Comparison of ENCODE assay signal across 11 mouse cellular contexts in the genomic region with DNA sequence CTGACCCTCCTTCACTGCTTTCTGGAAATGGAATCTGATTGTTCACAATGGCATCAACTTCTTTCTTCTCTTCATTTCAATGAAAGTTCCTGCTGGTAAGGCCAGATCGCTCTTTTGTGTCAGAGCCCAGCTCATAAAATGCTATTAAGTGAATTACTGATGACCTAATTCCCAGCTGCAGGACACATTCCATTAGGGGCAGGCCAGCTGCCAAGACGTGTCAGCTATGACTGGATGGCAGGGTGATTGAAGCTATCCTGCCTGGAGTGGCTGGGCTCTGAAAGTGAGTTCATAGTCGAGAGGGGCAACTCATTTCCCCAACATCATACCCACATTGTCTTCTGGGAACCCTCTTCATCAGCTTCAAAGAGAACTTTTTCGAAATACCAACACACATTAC.
DNase-seq lines count a peak whose midpoint lies in the region; ATAC-seq and TF ChIP-seq lines count a peak whose summit lies in the region.
"Had no signal": no experiment of that assay in that cellular context is flagged by ENCODE, and none has a peak within 500 bp of the region (broad histone marks: within the 10 kb centered on the region; RNA-seq: fewer than 3 reads in every experiment).

No protein-coding gene starts in this region.

- H3K4me3 ChIP-seq in hindbrain, embryonic 10.5 days: no peak overlapping the region
- H3K4me3 ChIP-seq in hindbrain, embryonic 12.5 days: no peak overlapping the region
- no peak overlapping the region for H3K4me3 ChIP-seq in limb, embryonic 14.5 days (replicated peaks; ENCODE audit: low read length)
- H3K4me3 ChIP-seq: lung, embryonic 15.5 days had no signal

- no peaks in the 10 kb centered on the region for H3K36me3 ChIP-seq in hindbrain, embryonic 10.5 days
- H3K36me3 ChIP-seq in hindbrain, embryonic 12.5 days: no peaks in the 10 kb centered on the region
- H3K36me3 ChIP-seq in limb, embryonic 14.5 days (ENCODE audit: control insufficient read depth, insufficient read depth, low read length): no peaks in the 10 kb centered on the region
- H3K36me3 ChIP-seq: G1E; lung, embryonic 15.5 days had no signal

- no peaks in the 10 kb centered on the region for H3K9me3 ChIP-seq in hindbrain, embryonic 10.5 days
- H3K9me3 ChIP-seq in hindbrain, embryonic 12.5 days (replicated peaks): no peaks in the 10 kb centered on the region
- no peaks in the 10 kb centered on the region for H3K9me3 ChIP-seq in limb, embryonic 14.5 days (ENCODE audit: control insufficient read depth, low read length)
- H3K9me3 ChIP-seq: lung, embryonic 15.5 days had no signal

- TF ChIP-seq POLR2A in limb, embryonic 14.5 days (IDR thresholded peaks at IDR 0.05; ENCODE audit: borderline replicate concordance, extremely low read depth, insufficient read depth, insufficient read length): no peak

- peak; percentile 17 for DNase-seq in hindbrain, embryonic 10.5 days (ENCODE audit: low spot score)
- DNase-seq in adipocyte (ENCODE audit: low spot score): peak; percentile 69
- DNase-seq in gastrocnemius, postnatal 25 days: peak; percentile 19
- DNase-seq in limb, embryonic 14.5 days (ENCODE audit: low spot score): peak; percentile 70
- no peak for DNase-seq in layer of hippocampus, postnatal 10 days (ENCODE audit: low spot score in 2 of 2)
- no peak for DNase-seq in cerebellum, adult 11 months
- DNase-seq in right cerebral cortex, postnatal 10 days (ENCODE audit: low spot score in 2 of 2): no peak

- ATAC-seq in hindbrain, embryonic 12.5 days (ENCODE audit: low FRiP score): no peak
- peak; percentile 58; the same call in 1 of the 2 replicates for ATAC-seq in limb, embryonic 14.5 days (ENCODE audit: low FRiP score, low read depth)
- ATAC-seq: intestine, postnatal 0 days had no signal

- H3K27me3 ChIP-seq in hindbrain, embryonic 10.5 days (ENCODE audit: insufficient read depth, poor library complexity, severe bottlenecking): no peaks in the 10 kb centered on the region
- H3K27me3 ChIP-seq in hindbrain, embryonic 12.5 days: no peaks in the 10 kb centered on the region
- no peaks in the 10 kb centered on the region for H3K27me3 ChIP-seq in limb, embryonic 14.5 days (ENCODE audit: control insufficient read depth, insufficient read depth, low read length)
- H3K27me3 ChIP-seq: lung, embryonic 15.5 days had no signal

- no peak overlapping the region for H3K9ac ChIP-seq in hindbrain, embryonic 12.5 days
- H3K9ac ChIP-seq in limb, embryonic 14.5 days (ENCODE audit: low read depth, low read length, severe bottlenecking): no peak overlapping the region
- H3K9ac ChIP-seq: lung, embryonic 15.5 days had no signal

- H3K27ac ChIP-seq in hindbrain, embryonic 10.5 days: no peak overlapping the region
- no peak overlapping the region for H3K27ac ChIP-seq in hindbrain, embryonic 12.5 days
- no peak overlapping the region for H3K27ac ChIP-seq in limb, embryonic 14.5 days (replicated peaks; ENCODE audit: low read depth, low read length)
- H3K27ac ChIP-seq: lung, embryonic 15.5 days had no signal

- H3K4me2 ChIP-seq in hindbrain, embryonic 12.5 days (replicated peaks): no peak overlapping the region
- H3K4me2 ChIP-seq in limb, embryonic 14.5 days (replicated peaks; ENCODE audit: low read depth, low read length, severe bottlenecking): no peak overlapping the region
- H3K4me2 ChIP-seq: lung, embryonic 15.5 days had no signal

- 40% methylated on average over 4 of the region's 4 CpGs for WGBS in hindbrain, embryonic 10.5 days
- 40% methylated on average over 4 of the region's 4 CpGs for WGBS in hindbrain, embryonic 12.5 days
- 21% methylated on average over 4 of the region's 4 CpGs for WGBS in limb, embryonic 14.5 days

- H3K4me1 ChIP-seq in hindbrain, embryonic 10.5 days (replicated peaks): peaks cover 24% of the 10 kb centered on the region
- H3K4me1 ChIP-seq in hindbrain, embryonic 12.5 days: peaks cover 13% of the 10 kb centered on the region
- H3K4me1 ChIP-seq in limb, embryonic 14.5 days (ENCODE audit: control insufficient read depth, insufficient read depth, low read length): peaks cover 11% of the 10 kb centered on the region; the same call in 1 of the 2 replicates

Comparison
In these comparisons a context has a peak if more than half of its experiments do, and no peak if none do; other contexts are left out.
1. DNase-seq: peak in hindbrain, embryonic 10.5 days (single experiment), adipocyte (single experiment), gastrocnemius, postnatal 25 days (single experiment) and limb, embryonic 14.5 days (single experiment); none in layer of hippocampus, postnatal 10 days (0 of 2), cerebellum, adult 11 months (single experiment) and right cerebral cortex, postnatal 10 days (0 of 2).